Mouse (Mus musculus): ENCODE results near the gene Cdh6.

The Cdh6 gene

GRCm38 (mm10) chr15:13165094-13165885 is 8.2 kb downstream of the Cdh6 start:
- in situ Hi-C loops (cut with MboI, MseI): no loop called here

GRCm38 (mm10) chr15:13155820-13156219 is 17.7 kb downstream of the Cdh6 start:
- in situ Hi-C loops (cut with MboI, MseI): no loop called here

- in situ Hi-C loops (cut with MboI, MseI): no loop called here
These were observed 18.1 kb downstream of the Cdh6 start for GRCm38 (mm10) chr15:13155418-13155817.

- in situ Hi-C loops (cut with MboI, MseI): loop anchor here in 1 of 2 experiments (10.0 kb wide), 1 partner anchor 1093 kb away; no protein-coding TSS in a partner anchor
These were observed 31.5 kb downstream of the Cdh6 start for GRCm38 (mm10) chr15:13141983-13142382.

- in situ Hi-C loops (cut with MboI, MseI): loop anchor here in 1 of 2 experiments (10.0 kb wide), 1 partner anchor 1095 kb away; no protein-coding TSS in a partner anchor
These were observed 33.8 kb downstream of the Cdh6 start for GRCm38 (mm10) chr15:13139662-13140061.

- in situ Hi-C loops (cut with MboI, MseI): no loop called here
These were observed 36.3 kb downstream of the Cdh6 start for GRCm38 (mm10) chr15:13137166-13137565.

- in situ Hi-C loops (cut with MboI, MseI): no loop called here
These were observed 39.4 kb downstream of the Cdh6 start for GRCm38 (mm10) chr15:13134086-13134485.

GRCm38 (mm10) chr15:13133370-13133769 is 40.1 kb downstream of the Cdh6 start:
- in situ Hi-C loops (cut with MboI, MseI): no loop called here

GRCm38 (mm10) chr15:13132493-13132892 is 41.0 kb downstream of the Cdh6 start:
- in situ Hi-C loops (cut with MboI, MseI): no loop called here

GRCm38 (mm10) chr15:13130246-13130645 is 43.2 kb downstream of the Cdh6 start:
- in situ Hi-C loops (cut with MboI, MseI): no loop called here

- in situ Hi-C loops (cut with MboI, MseI): no loop called here
These were observed 73.1 kb downstream of the Cdh6 start for GRCm38 (mm10) chr15:13100341-13100740.

- in situ Hi-C loops (cut with MboI, MseI): no loop called here
These were observed 75.6 kb downstream of the Cdh6 start for GRCm38 (mm10) chr15:13097861-13098260.

GRCm38 (mm10) chr15:13095406-13095805 is 78.1 kb downstream of the Cdh6 start:
- in situ Hi-C loops (cut with MboI, MseI): no loop called here

GRCm38 (mm10) chr15:13094881-13095256 is 78.6 kb downstream of the Cdh6 start:
- in situ Hi-C loops (cut with MboI, MseI): no loop called here

GRCm38 (mm10) chr15:13093954-13094880 is 79.3 kb downstream of the Cdh6 start:
- in situ Hi-C loops (cut with MboI, MseI): no loop called here

- in situ Hi-C loops (cut with MboI, MseI): no loop called here
These were observed 81.4 kb downstream of the Cdh6 start for GRCm38 (mm10) chr15:13092064-13092463.

- in situ Hi-C loops (cut with MboI, MseI): loop anchor here in 1 of 2 experiments (10.0 kb wide), 1 partner anchor 1714 kb away; no protein-coding TSS in a partner anchor
These were observed 84.9 kb downstream of the Cdh6 start for GRCm38 (mm10) chr15:13088504-13089058.

- in situ Hi-C loops (cut with MboI, MseI): loop anchor here in 1 of 2 experiments (10.0 kb wide), 1 partner anchor 1710 kb away; no protein-coding TSS in a partner anchor
These were observed 88.7 kb downstream of the Cdh6 start for GRCm38 (mm10) chr15:13084746-13085145.

GRCm38 (mm10) chr15:13076908-13077669 is 96.4 kb downstream of the Cdh6 start:
- in situ Hi-C loops (cut with MboI, MseI): no loop called here

- in situ Hi-C loops (cut with MboI, MseI): no loop called here
These were observed 99.4 kb downstream of the Cdh6 start for GRCm38 (mm10) chr15:13074047-13074446.

- in situ Hi-C loops (cut with MboI, MseI): no loop called here
These were observed 105.3 kb downstream of the Cdh6 start for GRCm38 (mm10) chr15:13068213-13068516.

All from T-helper 17 cell (primary cell).